Mouse (Mus musculus) bone marrow macrophage, adult 2 months (primary cell): Measurements from ENCODE around the gene Ilf3. TPM values are rescaled to one million over a fixed set of nuclear protein-coding genes. Genes with fewer than 3 reads are reported as not detected.

Experiments used
- H3K27ac ChIP-seq: 2 replicates; pipeline ENCODE4 v1.5.1; 2012; ENCODE audit warnings: low read depth, low read length; ENCODE audit not compliant: insufficient read depth
- H3K4me1 ChIP-seq: 2 replicates; pipeline ENCODE4 v1.6.1; 2012; ENCODE audit warnings: low read length; ENCODE audit not compliant: control insufficient read depth, insufficient read depth
- H3K4me3 ChIP-seq: 2 replicates; pipeline ENCODE4 v1.5.1; 2012; ENCODE audit warnings: mild to moderate bottlenecking, low read length, moderate library complexity; ENCODE audit not compliant: insufficient read depth
- CTCF ChIP-seq: IDR thresholded peaks from 2 replicates; pipeline ENCODE4 v1.5.1; 2012; ENCODE audit warnings: low read depth, mild to moderate bottlenecking, low read length, moderate library complexity
- POLR2A ChIP-seq: IDR thresholded peaks from 2 replicates; pipeline ENCODE4 v1.6.1; 2012; ENCODE audit warnings: mild to moderate bottlenecking, low read depth, low read length, borderline replicate concordance
- polyA plus RNA-seq: library from polyadenylated mRNA; stranded (reverse); fragments of >200 nt; gene quantifications from 2 replicates; pipeline ENCODE4 v1.2.4, GENCODE M21; 2012; ENCODE audit not compliant: missing spikeins, insufficient read depth, insufficient read length

Ilf3 gene
- polyA plus RNA-seq, 1 experiment, result 42.9 TPM

GRCm38 (mm10) chr9:21327569-21327968 lies 40.1 kb upstream of the Ilf3 start:
- TF ChIP-seq POLR2A, result no peak
- TF ChIP-seq CTCF, result no peak
- Histone ChIP-seq H3K27ac (no peak overlapping the region), H3K4me1 (peaks cover 28% of the 10 kb centered on the region), H3K4me3 (no peak overlapping the region)

GRCm38 (mm10) chr9:21328041-21328440 lies 39.6 kb upstream of the Ilf3 start:
- TF ChIP-seq CTCF (no peak), POLR2A (no peak)
- peaks cover 32% of the 10 kb centered on the region for H3K4me1 ChIP-seq
- no peak overlapping the region for H3K27ac ChIP-seq
- H3K4me3 ChIP-seq, result no peak overlapping the region

GRCm38 (mm10) chr9:21329041-21329440 lies 38.6 kb upstream of the Ilf3 start:
- H3K4me3 ChIP-seq, result no peak overlapping the region
- no peak for TF ChIP-seq POLR2A
- TF ChIP-seq CTCF, result no peak
- peaks cover 34% of the 10 kb centered on the region for H3K4me1 ChIP-seq
- H3K27ac ChIP-seq, result no peak overlapping the region

GRCm38 (mm10) chr9:21329699-21330289 lies 37.9 kb upstream of the Ilf3 start:
- Histone ChIP-seq H3K27ac (no peak overlapping the region), H3K4me1 (peaks cover 34% of the 10 kb centered on the region), H3K4me3 (no peak overlapping the region)
- no peak for TF ChIP-seq CTCF
- no peak for TF ChIP-seq POLR2A

GRCm38 (mm10) chr9:21331365-21332140 lies 36.1 kb upstream of the Ilf3 start:
- peaks cover 36% of the 10 kb centered on the region for H3K4me1 ChIP-seq
- no peak overlapping the region for H3K27ac ChIP-seq
- H3K4me3 ChIP-seq, result no peak overlapping the region
- TF ChIP-seq POLR2A (no peak), CTCF (no peak)

GRCm38 (mm10) chr9:21332161-21333061 lies 35.3 kb upstream of the Ilf3 start:
- Histone ChIP-seq H3K4me3 (no peak overlapping the region), H3K27ac (no peak overlapping the region), H3K4me1 (peaks cover 36% of the 10 kb centered on the region)
- TF ChIP-seq CTCF (no peak), POLR2A (no peak)

- Histone ChIP-seq H3K4me1 (peaks cover 31% of the 10 kb centered on the region), H3K4me3 (no peak overlapping the region), H3K27ac (no peak overlapping the region)
- TF ChIP-seq POLR2A (no peak), CTCF (no peak)
These were observed 34.1 kb upstream of the Ilf3 start for GRCm38 (mm10) chr9:21333523-21333922.

GRCm38 (mm10) chr9:21334747-21335146 lies 32.9 kb upstream of the Ilf3 start:
- H3K4me3 ChIP-seq, result no peak overlapping the region
- H3K27ac ChIP-seq, result no peak overlapping the region
- TF ChIP-seq CTCF, result no peak
- peaks cover 23% of the 10 kb centered on the region for H3K4me1 ChIP-seq

- H3K4me1 ChIP-seq, result peaks cover 16% of the 10 kb centered on the region
- no peak overlapping the region for H3K4me3 ChIP-seq
- TF ChIP-seq CTCF (no peak), POLR2A (no peak)
- no peak overlapping the region for H3K27ac ChIP-seq
These were observed 32.3 kb upstream of the Ilf3 start for GRCm38 (mm10) chr9:21335391-21335790.
